Mouse (Mus musculus) E14TG2a.4 (cell line): ENCODE measurements at regions not wholly inside any gene's neighbourhood (a gene's known extent, or its start where the extent isn't known, plus 50 kb on each side); places are given as distances from the start of the nearest gene placed in this dataset.

Experiments
- H3K27me3 ChIP-seq: 2 replicates; pipeline ENCODE4 v1.6.1; 2014; ENCODE audit warnings: low read length, control low read depth; ENCODE audit not compliant: insufficient read depth
- H3K36me3 ChIP-seq: 2 replicates; pipeline ENCODE4 v1.6.1; 2014; ENCODE audit warnings: low read length, control low read depth; ENCODE audit not compliant: insufficient read depth
- H3K4me1 ChIP-seq: replicated peaks from 2 replicates; pipeline ENCODE4 v1.6.1; 2014; ENCODE audit warnings: low read depth, low read length, control low read depth
- H3K4me3 ChIP-seq: replicated peaks from 2 replicates; pipeline ENCODE4 v1.5.1; 2014; ENCODE audit warnings: mild to moderate bottlenecking, low read length
- H3K9me3 ChIP-seq: 2 replicates; pipeline ENCODE4 v1.6.1; 2014; ENCODE audit warnings: low read length, control low read depth
- CTCF ChIP-seq: conservative IDR thresholded peaks from 2 replicates; pipeline ENCODE4 v1.5.1; 2014; ENCODE audit warnings: low read length
- NANOG ChIP-seq: IDR thresholded peaks from 2 replicates; pipeline ENCODE4 v1.6.1; 2014; ENCODE audit warnings: borderline replicate concordance, low read length, mixed read lengths
- POU5F1 ChIP-seq: IDR thresholded peaks from 2 replicates; pipeline ENCODE4 v1.6.1; 2014; ENCODE audit warnings: low read length, borderline replicate concordance

GRCm38 (mm10) chr6:49764746-49765145 is 57.8 kb upstream of the Npy start:
- Histone ChIP-seq H3K4me3 (no peak overlapping the region), H3K4me1 (no peaks in the 10 kb centered on the region), H3K36me3 (no peaks in the 10 kb centered on the region), H3K9me3 (peaks cover 8% of the 10 kb centered on the region), H3K27me3 (no peaks in the 10 kb centered on the region)
- TF ChIP-seq NANOG (no peak), CTCF (no peak), POU5F1 (no peak)

- TF ChIP-seq POU5F1: no peak
- TF ChIP-seq NANOG: no peak
- TF ChIP-seq CTCF: no peak
These were observed 52.4 kb upstream of the Npy start for GRCm38 (mm10) chr6:49769904-49770720.

More at GRCm38 (mm10) chr6:49769904-49770720, 52.4 kb upstream of the Npy start:
- Histone ChIP-seq H3K4me3 (no peak overlapping the region), H3K27me3 (no peaks in the 10 kb centered on the region), H3K4me1 (no peaks in the 10 kb centered on the region), H3K9me3 (peaks cover 8% of the 10 kb centered on the region), H3K36me3 (no peaks in the 10 kb centered on the region)
